ENCODE assay signal across 8 mouse cellular contexts in genomic region chr12:13248691-13249572, GRCm38 (mm10). TPM values are rescaled to one million over a fixed set of nuclear protein-coding genes. Genes with fewer than 3 reads are reported as not detected.
DNase-seq lines count a peak whose midpoint lies in the region; ATAC-seq and TF ChIP-seq lines count a peak whose summit lies in the region.

TSS of gene Ddx1 (minus strand) at chr12:13249213.

- ATAC-seq in erythroblast, adult 5-6 weeks (replicated peaks; ENCODE audit: low FRiP score, poor library complexity, severe bottlenecking) = peak; percentile 87
- peak; percentile 81 for ATAC-seq in heart, embryonic 11.5 days (replicated peaks; ENCODE audit: insufficient number of reproducible peaks, low FRiP score, low TSS enrichment)
- peak; percentile 93 for ATAC-seq in kidney, embryonic 16.5 days (ENCODE audit: low FRiP score, low TSS enrichment)

- 3% methylated on average over 56 of the region's 59 CpGs for WGBS in heart, embryonic 11.5 days (ENCODE audit: insufficient replicate concordance)
- 2% methylated on average over 56 of the region's 59 CpGs for WGBS in kidney, embryonic 16.5 days
- 2% methylated on average over 59 of the region's 59 CpGs for WGBS in liver, adult 2 months

- no peak for TF ChIP-seq CTCF in liver, adult 2 months (IDR thresholded peaks at IDR 0.05; ENCODE audit: low read depth, low read length)

- peak within 1 kb of the TSS; percentile 76 for H3K4me3 ChIP-seq in heart, embryonic 11.5 days (ENCODE audit: low read depth, low read length)
- peak within 1 kb of the TSS; percentile 88 for H3K4me3 ChIP-seq in kidney, embryonic 16.5 days (ENCODE audit: low read length)
- H3K4me3 ChIP-seq in liver, adult 2 months (ENCODE audit: insufficient read depth, low read depth, low read length) = peak within 1 kb of the TSS; percentile 97
- peak within 1 kb of the TSS; percentile 86 for H3K4me3 ChIP-seq in myocyte

- H3K27me3 ChIP-seq in heart, embryonic 11.5 days (ENCODE audit: control insufficient read depth, insufficient read depth, low read length) = no peaks in the 10 kb centered on the region
- H3K27me3 ChIP-seq in kidney, embryonic 16.5 days (ENCODE audit: insufficient read depth, low read length) = no peaks in the 10 kb centered on the region
- no peaks in the 10 kb centered on the region for H3K27me3 ChIP-seq in liver, adult 2 months (ENCODE audit: control insufficient read depth, insufficient read depth, low read length)
- H3K27me3 ChIP-seq in myocyte (ENCODE audit: control insufficient read depth, insufficient read depth, insufficient read length) = no peaks in the 10 kb centered on the region
- H3K27me3 ChIP-seq in splenic B cell, adult 2 months (ENCODE audit: control insufficient read depth, insufficient read depth, low read length, poor library complexity, severe bottlenecking) = no peaks in the 10 kb centered on the region

- peak within 1 kb of the TSS; percentile 79 for H3K27ac ChIP-seq in heart, embryonic 11.5 days (ENCODE audit: low read depth, low read length)
- H3K27ac ChIP-seq in kidney, embryonic 16.5 days (ENCODE audit: low read length) = peak within 1 kb of the TSS; percentile 83
- peak within 1 kb of the TSS; percentile 62 for H3K27ac ChIP-seq in liver, adult 2 months (replicated peaks; ENCODE audit: insufficient read depth, low read depth, low read length)

- peak within 1 kb of the TSS; percentile 68 for H3K4me2 ChIP-seq in heart, embryonic 11.5 days
- H3K4me2 ChIP-seq in kidney, embryonic 16.5 days (replicated peaks; ENCODE audit: low read depth, low read length) = peak within 1 kb of the TSS; percentile 65
- H3K4me2 ChIP-seq in myocyte (ENCODE audit: low read depth) = peak within 1 kb of the TSS; percentile 85

- H3ac ChIP-seq in myocyte (ENCODE audit: control insufficient read depth, insufficient read length) = peak within 1 kb of the TSS; percentile 65

- no peaks in the 10 kb centered on the region for H3K9me3 ChIP-seq in heart, embryonic 11.5 days (replicated peaks; ENCODE audit: control insufficient read depth, low read length)
- no peaks in the 10 kb centered on the region for H3K9me3 ChIP-seq in kidney, embryonic 16.5 days (ENCODE audit: low read length)

- TF ChIP-seq POLR2A in liver, adult 2 months (IDR thresholded peaks at IDR 0.05; ENCODE audit: extremely low read depth, insufficient read depth, low read length) = 0 out of 2 replicates have a peak, but pooled peaks have one; percentile 50
- TF ChIP-seq POLR2A in myocyte (IDR thresholded peaks at IDR 0.05; ENCODE audit: insufficient read length, low read depth) = peak; percentile 58

- DNase-seq in B cell, adult 2 months = peak; percentile 86 to 88
- DNase-seq in brain, adult 2 months (ENCODE audit: low read depth, low spot score) = peak; percentile 93
- peak; percentile 63 for DNase-seq in liver, adult 2 months (ENCODE audit: extremely low read depth, low read depth, low spot score)
- peak; percentile 78 for DNase-seq in splenic B cell, adult 2 months (ENCODE audit: low read depth, low spot score)

- peaks cover 3% of the 10 kb centered on the region; the same call in 1 of the 2 replicates for H3K36me3 ChIP-seq in heart, embryonic 11.5 days (ENCODE audit: control insufficient read depth, insufficient read depth, low read length)
- no peaks in the 10 kb centered on the region for H3K36me3 ChIP-seq in kidney, embryonic 16.5 days (ENCODE audit: insufficient read depth, low read length)
- H3K36me3 ChIP-seq in liver, adult 2 months (ENCODE audit: control insufficient read depth, insufficient read depth, low read length) = peaks cover 5% of the 10 kb centered on the region; the same call in 1 of the 2 replicates
- peaks cover 19% of the 10 kb centered on the region for H3K36me3 ChIP-seq in myocyte (ENCODE audit: control insufficient read depth, insufficient read depth)
- no peaks in the 10 kb centered on the region; the same call in 1 of the 2 replicates for H3K36me3 ChIP-seq in splenic B cell, adult 2 months (ENCODE audit: control insufficient read depth, insufficient read depth, low read length, poor library complexity, severe bottlenecking)

- 0 out of 2 replicates have a peak, but pooled peaks cover 4% of the 10 kb centered on the region for H3K4me1 ChIP-seq in heart, embryonic 11.5 days (ENCODE audit: control insufficient read depth, insufficient read depth, low read length)
- peaks cover 12% of the 10 kb centered on the region; the same call in 1 of the 2 replicates for H3K4me1 ChIP-seq in kidney, embryonic 16.5 days (ENCODE audit: insufficient read depth, low read length)
- H3K4me1 ChIP-seq in liver, adult 2 months (ENCODE audit: control insufficient read depth, insufficient read depth, low read length) = peaks cover 2% of the 10 kb centered on the region; the same call in 1 of the 2 replicates

- no peaks in the 10 kb centered on the region; the same call in 1 of the 2 replicates for H3K79me2 ChIP-seq in liver, adult 2 months (ENCODE audit: control insufficient read depth, insufficient read depth, low read length)
- peaks cover 39% of the 10 kb centered on the region for H3K79me2 ChIP-seq in myocyte (ENCODE audit: control insufficient read depth, insufficient read depth)

- H3K9ac ChIP-seq in heart, embryonic 11.5 days (ENCODE audit: low read depth, low read length) = peak within 1 kb of the TSS; percentile 97
- peak within 1 kb of the TSS; percentile 94 for H3K9ac ChIP-seq in kidney, embryonic 16.5 days (replicated peaks; ENCODE audit: low read length)
- peak within 1 kb of the TSS; percentile 96 for H3K9ac ChIP-seq in liver, adult 2 months (ENCODE audit: low read depth, low read length)

TF ChIP-seq in myocyte, 11 proteins besides CTCF, POLR2A, EP300 and RAD21:
- TF ChIP-seq MAX (IDR thresholded peaks at IDR 0.05; ENCODE audit: low read depth) (no peak), USF1 (IDR thresholded peaks at IDR 0.05; ENCODE audit: low read depth) (no peak), POLR2AphosphoS2 (IDR thresholded peaks at IDR 0.05; ENCODE audit: insufficient read length, low read depth) (peak; percentile 73), CEBPB (IDR thresholded peaks at IDR 0.05; ENCODE audit: insufficient read depth, poor library complexity, severe bottlenecking) (no peak), MYOD1 (IDR thresholded peaks at IDR 0.05; ENCODE audit: control insufficient read depth in 1 of 3, insufficient read length in 2 of 3, low read depth in 2 of 3) (no peak), REST (IDR thresholded peaks at IDR 0.05; ENCODE audit: insufficient read depth, insufficient read length) (no peak), MYOG (IDR thresholded peaks at IDR 0.05; ENCODE audit: control insufficient read depth in 1 of 3, insufficient read depth in 1 of 3, insufficient read length in 2 of 3, low read depth in 2 of 3) (no peak), TCF3 (IDR thresholded peaks at IDR 0.05; ENCODE audit: insufficient read length, low read depth) (no peak), E2F4 (IDR thresholded peaks at IDR 0.05; ENCODE audit: insufficient read depth) (peak; percentile 54), TCF12 (IDR thresholded peaks at IDR 0.05; ENCODE audit: insufficient read depth, poor library complexity, severe bottlenecking) (no peak), SRF (IDR thresholded peaks at IDR 0.05; ENCODE audit: control insufficient read depth, insufficient read length, low read depth) (no peak)

RNA-seq across cellular contexts. Expression of gene Ddx1, which starts in this region (rescaled TPM):
- total RNA-seq in erythroblast, adult 5-6 weeks (2015; ENCODE audit: low replicate concordance) = 10.4 and 30.9 TPM in 2 replicates
- total RNA-seq in erythroblast, adult 5-6 weeks (2017; ENCODE audit: low replicate concordance) = 23.3 and 53.0 TPM in 2 replicates
- 113 and 140 TPM in 2 replicates for polyA plus RNA-seq in heart, embryonic 11.5 days (2014; fragmentation: Nextera tagmentation; extraction: Ambion mirVana)
- 151 and 156 TPM in 2 replicates for polyA plus RNA-seq in kidney, embryonic 16.5 days (2015; fragmentation: Nextera tagmentation; extraction: Ambion mirVana)
- 34.8 and 50.5 TPM in 2 replicates for total RNA-seq in liver, adult 2 months (2014; rRNA removed)
- polyA plus RNA-seq in liver, adult 2 months (2012; rRNA removed) = 5.4 and 5.7 TPM in 2 replicates
- 43.2 TPM for polyA plus RNA-seq in myocyte (2012; fragmentation: generic; extraction: Trizol)

Comparison
In these comparisons a context has a peak if more than half of its experiments do, and no peak if none do; other contexts are left out.
1. Peak in every context shown above with its lines: DNase-seq, ATAC-seq, H3K4me3 ChIP-seq and H3K27ac ChIP-seq.